Mouse (Mus musculus): Measurements from ENCODE around the gene Lama5. TPM values are rescaled to one million over a fixed set of nuclear protein-coding genes. Genes with fewer than 3 reads are reported as not detected.

Lama5 gene
- polyA plus RNA-seq, 1 experiment = 3.2 TPM

- Histone ChIP-seq H3K4me3 (ENCODE audit: insufficient read depth, low read depth, low read length) (no peak overlapping the region), H3K27ac (replicated peaks; ENCODE audit: low read depth, low read length) (no peak overlapping the region), H3K4me1 (ENCODE audit: control insufficient read depth, insufficient read depth, insufficient read length, low read length) (no peaks in the 10 kb centered on the region)
These were observed 11.3 kb upstream of the Lama5 start for GRCm38 (mm10) chr2:180236930-180237329.

DNA sequence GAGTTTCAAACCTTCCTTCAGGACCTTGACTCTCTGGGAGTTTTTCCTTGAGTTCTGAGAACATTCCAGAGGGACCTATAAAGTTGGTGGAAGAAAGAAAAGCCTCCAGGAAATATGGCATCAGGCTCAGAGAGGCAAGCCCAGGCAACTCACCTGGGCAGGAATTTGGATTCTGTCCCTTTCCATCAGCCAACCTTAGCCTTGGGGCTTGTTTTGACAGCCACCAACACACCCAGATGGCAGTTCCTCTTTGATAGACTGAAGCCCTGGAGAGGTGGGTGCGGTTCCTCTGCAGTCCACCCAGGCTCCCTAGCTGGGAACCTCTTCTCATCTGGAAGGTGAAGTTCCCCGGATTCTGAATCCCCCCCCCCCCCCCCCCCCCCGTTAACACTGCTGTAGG, 10.8 kb upstream of the Lama5 start:
- Histone ChIP-seq H3K27ac (replicated peaks; ENCODE audit: low read depth, low read length) (no peak overlapping the region), H3K4me1 (ENCODE audit: control insufficient read depth, insufficient read depth, insufficient read length, low read length) (no peaks in the 10 kb centered on the region), H3K4me3 (ENCODE audit: insufficient read depth, low read depth, low read length) (no peak overlapping the region)

DNA sequence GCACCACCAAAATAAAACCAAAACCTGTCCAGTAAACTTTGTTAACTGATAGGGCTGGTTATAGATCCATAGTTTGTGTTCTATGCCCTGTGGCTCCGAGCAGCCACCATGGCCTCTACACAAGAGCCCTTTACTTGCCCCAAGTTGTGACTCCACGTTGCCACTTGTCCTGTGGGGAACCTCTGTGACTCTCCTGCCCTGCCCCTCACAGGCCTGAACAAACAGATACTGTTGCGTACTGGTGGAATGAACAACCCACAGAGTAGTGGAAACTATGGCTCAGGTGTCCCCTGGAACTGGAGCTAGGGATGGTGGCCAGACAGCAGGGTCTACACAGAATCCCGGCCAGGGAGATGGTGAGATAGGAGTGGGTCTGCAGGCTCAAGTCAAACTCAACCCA, 10.1 kb upstream of the Lama5 start:
- no peaks in the 10 kb centered on the region for H3K4me1 ChIP-seq (ENCODE audit: control insufficient read depth, insufficient read depth, insufficient read length, low read length)
- H3K27ac ChIP-seq (replicated peaks; ENCODE audit: low read depth, low read length) = no peak overlapping the region
- H3K4me3 ChIP-seq (ENCODE audit: insufficient read depth, low read depth, low read length) = no peak overlapping the region

DNA sequence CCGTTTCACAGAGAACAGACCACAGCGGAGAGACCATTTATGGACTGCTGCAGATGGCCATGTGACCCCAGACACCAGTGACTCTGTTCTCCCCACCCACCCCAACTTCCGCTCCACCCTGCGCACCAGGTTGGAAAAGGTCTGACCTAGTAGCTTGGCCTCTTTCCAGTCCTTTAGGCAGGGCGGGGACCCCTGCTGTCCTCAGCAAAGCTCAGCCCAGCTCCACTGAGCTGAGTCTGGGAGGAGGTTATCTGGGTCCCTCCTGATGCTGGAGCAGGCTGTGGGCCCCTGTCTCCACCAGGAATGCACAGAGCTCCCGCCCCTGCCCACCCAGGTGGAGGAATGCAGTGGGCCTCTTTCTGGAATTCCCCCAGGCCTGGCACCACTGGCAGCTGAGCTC, 9.3 kb upstream of the Lama5 start:
- Histone ChIP-seq H3K4me1 (ENCODE audit: control insufficient read depth, insufficient read depth, insufficient read length, low read length) (no peaks in the 10 kb centered on the region), H3K4me3 (ENCODE audit: insufficient read depth, low read depth, low read length) (no peak overlapping the region), H3K27ac (replicated peaks; ENCODE audit: low read depth, low read length) (no peak overlapping the region)

DNA sequence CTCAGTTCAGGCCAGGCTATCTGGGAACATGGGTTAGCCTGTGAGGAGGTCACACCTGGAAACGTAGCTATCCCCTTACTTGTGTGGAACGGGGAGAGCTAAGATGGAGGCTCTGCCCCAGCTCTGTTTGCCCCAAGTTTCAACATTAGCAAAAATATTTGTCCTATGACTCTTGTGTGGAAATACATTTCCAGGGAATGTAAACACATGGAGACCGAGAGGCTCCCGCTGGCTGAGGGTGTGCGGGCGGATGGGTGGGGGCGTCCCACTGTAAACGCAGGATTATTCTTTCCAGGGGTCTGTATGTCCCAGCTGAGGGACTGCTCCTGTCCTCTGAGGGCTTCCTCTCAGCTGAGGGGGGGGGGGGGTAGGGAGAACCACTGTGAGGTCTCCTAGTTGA, 8.7 kb upstream of the Lama5 start:
- no peak overlapping the region for H3K27ac ChIP-seq (replicated peaks; ENCODE audit: low read depth, low read length)
- H3K4me1 ChIP-seq (ENCODE audit: control insufficient read depth, insufficient read depth, insufficient read length, low read length) = no peaks in the 10 kb centered on the region
- H3K4me3 ChIP-seq (ENCODE audit: insufficient read depth, low read depth, low read length) = no peak overlapping the region

GRCm38 (mm10) chr2:180233101-180233904, 7.6 kb upstream of the Lama5 start:
- Histone ChIP-seq H3K27ac (replicated peaks; ENCODE audit: low read depth, low read length) (no peak overlapping the region), H3K4me3 (ENCODE audit: insufficient read depth, low read depth, low read length) (no peak overlapping the region), H3K4me1 (ENCODE audit: control insufficient read depth, insufficient read depth, insufficient read length, low read length) (peaks cover 1% of the 10 kb centered on the region)

DNA sequence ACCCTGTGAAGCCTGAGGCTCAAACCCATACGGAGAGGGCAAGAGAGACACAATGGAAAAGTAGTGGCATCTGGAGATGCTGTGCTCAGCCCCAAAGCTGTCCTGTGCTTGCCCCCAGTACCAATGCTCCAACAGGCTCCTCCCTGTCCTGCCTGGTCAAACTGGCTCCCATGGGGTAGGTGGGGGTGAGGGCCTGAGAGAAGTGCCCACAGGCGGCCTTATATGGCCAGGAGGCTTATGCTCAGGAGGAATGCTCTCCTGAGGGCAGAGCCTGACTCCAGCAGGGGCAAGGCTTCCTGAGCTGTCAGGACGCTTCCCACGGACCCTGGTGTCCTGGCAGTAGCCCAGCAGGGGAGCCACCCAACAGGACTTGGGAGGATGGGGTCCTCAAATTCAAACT, 4.8 kb upstream of the Lama5 start:
- no peak overlapping the region for H3K27ac ChIP-seq (replicated peaks; ENCODE audit: low read depth, low read length)
- H3K4me3 ChIP-seq (ENCODE audit: insufficient read depth, low read depth, low read length) = no peak overlapping the region
- H3K4me1 ChIP-seq (ENCODE audit: control insufficient read depth, insufficient read depth, insufficient read length, low read length) = peaks cover 17% of the 10 kb centered on the region

GRCm38 (mm10) chr2:180229129-180229528, 3.5 kb upstream of the Lama5 start:
- H3K4me3 ChIP-seq (ENCODE audit: insufficient read depth, low read depth, low read length) = no peak overlapping the region
- H3K4me1 ChIP-seq (ENCODE audit: control insufficient read depth, insufficient read depth, insufficient read length, low read length) = peaks cover 17% of the 10 kb centered on the region
- no peak overlapping the region for H3K27ac ChIP-seq (replicated peaks; ENCODE audit: low read depth, low read length)

GRCm38 (mm10) chr2:180228592-180228991, 2.9 kb upstream of the Lama5 start:
- peaks cover 17% of the 10 kb centered on the region for H3K4me1 ChIP-seq (ENCODE audit: control insufficient read depth, insufficient read depth, insufficient read length, low read length)
- H3K27ac ChIP-seq (replicated peaks; ENCODE audit: low read depth, low read length) = peak overlapping the region; percentile 88
- no peak overlapping the region for H3K4me3 ChIP-seq (ENCODE audit: insufficient read depth, low read depth, low read length)

- peaks cover 19% of the 10 kb centered on the region for H3K4me1 ChIP-seq (ENCODE audit: control insufficient read depth, insufficient read depth, insufficient read length, low read length)
- no peak overlapping the region for H3K4me3 ChIP-seq (ENCODE audit: insufficient read depth, low read depth, low read length)
- peak overlapping the region; percentile 88 for H3K27ac ChIP-seq (replicated peaks; ENCODE audit: low read depth, low read length)
These were observed 2.4 kb upstream of the Lama5 start for GRCm38 (mm10) chr2:180228060-180228458.

DNA sequence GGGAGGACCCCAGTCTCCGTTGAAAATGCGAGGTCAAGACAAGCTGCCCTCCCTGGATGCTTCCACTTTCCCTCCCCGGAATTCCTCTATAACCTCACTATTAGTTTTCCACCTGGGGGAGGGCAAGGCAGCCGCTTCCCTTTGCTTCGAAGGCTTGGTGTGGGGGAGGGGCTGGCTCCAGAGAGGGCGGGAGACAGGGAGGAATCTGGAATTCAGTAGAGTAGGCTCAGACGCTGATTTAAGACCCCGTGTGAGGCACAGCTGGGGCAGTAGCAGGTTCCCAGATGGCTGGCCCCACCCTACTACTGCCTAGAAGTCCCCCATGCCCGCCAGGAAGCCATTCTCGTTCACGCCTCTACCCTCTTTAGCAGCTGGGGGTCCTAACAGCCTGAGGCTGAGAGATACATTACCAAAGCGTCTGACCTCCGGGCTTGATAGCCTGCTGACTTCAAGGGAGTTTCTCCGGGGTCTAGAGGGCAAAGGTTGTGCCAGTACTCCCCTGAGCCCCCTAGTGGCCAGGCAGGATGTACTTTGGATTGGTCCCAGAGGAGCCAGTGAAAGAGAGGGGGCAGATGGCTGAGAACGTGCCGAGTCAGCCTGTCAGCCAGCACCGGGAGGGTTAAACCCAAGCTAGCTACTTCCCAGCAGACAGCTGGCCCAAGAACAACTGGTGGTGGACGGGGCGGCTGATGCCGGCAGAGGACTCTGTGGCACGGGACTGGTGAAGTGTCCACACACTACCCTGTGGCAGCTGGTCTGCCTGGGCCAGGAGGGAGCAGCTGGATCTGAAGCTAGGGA, 1.8 kb upstream of the Lama5 start:
- Histone ChIP-seq H3K4me3 (ENCODE audit: insufficient read depth, low read depth, low read length) (peak overlapping the region; percentile 39), H3K4me1 (ENCODE audit: control insufficient read depth, insufficient read depth, insufficient read length, low read length) (peaks cover 25% of the 10 kb centered on the region), H3K27ac (replicated peaks; ENCODE audit: low read depth, low read length) (peak overlapping the region; percentile 88)

DNA sequence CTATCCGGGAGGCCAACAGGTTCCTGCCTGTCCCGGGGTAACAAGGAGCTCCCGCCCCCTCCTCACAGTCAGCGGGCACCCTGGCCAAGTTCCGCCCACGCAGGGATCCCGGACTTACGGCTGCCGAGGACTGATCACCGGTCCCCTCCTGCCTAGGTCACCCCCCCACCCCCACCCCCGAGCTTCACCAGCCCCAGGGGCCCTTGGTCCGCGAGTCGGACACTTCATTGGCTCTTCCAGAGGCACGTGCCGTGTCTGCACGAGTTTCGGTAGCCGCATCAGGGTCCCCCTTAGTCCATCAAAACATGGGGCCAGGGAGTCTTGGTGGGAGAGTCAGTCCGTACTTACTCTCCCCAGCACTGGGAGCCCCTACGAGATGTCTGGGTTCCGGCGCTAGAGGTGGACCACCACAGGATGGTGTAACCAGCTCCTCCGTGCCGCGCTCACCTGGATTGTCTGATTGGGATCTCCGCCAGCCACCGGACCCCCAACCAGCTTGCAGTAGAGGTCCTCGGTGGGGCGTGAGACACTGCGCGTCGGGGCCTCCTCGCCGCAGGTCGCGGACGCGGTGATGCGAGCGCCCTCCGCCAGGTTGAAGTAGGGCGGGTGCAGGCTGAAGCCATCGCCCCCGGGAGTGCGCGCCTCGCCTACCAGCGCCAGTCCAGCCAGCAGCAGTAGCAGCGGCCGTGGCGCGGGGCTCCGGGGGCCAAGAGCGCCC, 456 bp downstream of the Lama5 start:
- peaks cover 34% of the 10 kb centered on the region for H3K4me1 ChIP-seq (ENCODE audit: control insufficient read depth, insufficient read depth, insufficient read length, low read length)
- H3K4me3 ChIP-seq (ENCODE audit: insufficient read depth, low read depth, low read length) = peak overlapping the region; percentile 71
- peak overlapping the region; percentile 37 for H3K27ac ChIP-seq (replicated peaks; ENCODE audit: low read depth, low read length)

GRCm38 (mm10) chr2:180224647-180225043, 1.0 kb downstream of the Lama5 start:
- Histone ChIP-seq H3K4me3 (ENCODE audit: insufficient read depth, low read depth, low read length) (peak overlapping the region; percentile 71), H3K27ac (replicated peaks; ENCODE audit: low read depth, low read length) (peak overlapping the region; percentile 1; the same call in 1 of the 2 replicates), H3K4me1 (ENCODE audit: control insufficient read depth, insufficient read depth, insufficient read length, low read length) (peaks cover 35% of the 10 kb centered on the region)

DNA sequence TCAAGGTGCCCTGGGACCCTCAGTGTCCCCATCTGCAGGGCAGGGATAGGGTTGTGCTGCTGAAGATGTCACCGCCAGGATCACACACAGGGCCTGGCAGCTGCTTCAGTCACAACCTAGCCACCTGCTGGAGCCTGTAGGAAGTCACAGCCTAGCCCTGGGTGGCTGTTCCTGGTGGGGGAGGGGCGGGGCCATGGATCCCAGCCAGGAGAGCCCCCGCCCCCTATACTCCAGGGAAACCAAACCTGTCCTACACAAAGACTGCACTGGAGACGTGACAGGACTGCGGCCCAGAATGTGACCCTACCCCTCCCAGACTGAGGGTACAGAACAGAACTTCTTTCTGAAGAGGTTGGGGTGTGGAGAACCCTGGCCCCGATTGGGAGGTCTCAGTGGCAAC, 3.4 kb downstream of the Lama5 start:
- Histone ChIP-seq H3K27ac (replicated peaks; ENCODE audit: low read depth, low read length) (peak overlapping the region; percentile 33; the same call in 1 of the 2 replicates), H3K4me3 (ENCODE audit: insufficient read depth, low read depth, low read length) (no peak overlapping the region), H3K4me1 (ENCODE audit: control insufficient read depth, insufficient read depth, insufficient read length, low read length) (peaks cover 44% of the 10 kb centered on the region)

DNA sequence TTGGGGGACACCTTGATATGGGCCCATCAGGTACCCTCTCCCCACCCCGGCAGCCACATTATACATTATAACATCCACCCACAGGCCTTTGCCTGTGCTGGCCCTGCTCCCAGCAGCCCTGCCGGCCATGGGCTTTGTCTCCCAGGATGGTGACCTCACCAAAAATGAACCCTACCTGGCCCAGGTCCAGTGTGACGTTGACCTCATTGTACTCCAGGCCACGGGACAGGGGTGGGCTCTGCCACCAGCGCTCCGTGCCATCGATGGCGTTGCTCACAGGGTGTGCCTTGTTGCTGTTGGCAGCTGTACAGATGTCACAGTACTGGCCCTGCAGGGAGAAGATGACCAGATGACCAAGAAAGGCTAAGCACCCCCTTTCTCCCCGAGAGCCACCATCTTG, 4.6 kb downstream of the Lama5 start:
- Histone ChIP-seq H3K4me3 (ENCODE audit: insufficient read depth, low read depth, low read length) (no peak overlapping the region), H3K4me1 (ENCODE audit: control insufficient read depth, insufficient read depth, insufficient read length, low read length) (peaks cover 46% of the 10 kb centered on the region), H3K27ac (replicated peaks; ENCODE audit: low read depth, low read length) (0 out of 2 replicates have a peak overlapping the region, but pooled peaks have one; percentile 17)
